Mouse (Mus musculus): ENCODE data around the gene Abat. TPM values are rescaled to one million over a fixed set of nuclear protein-coding genes. Genes with fewer than 3 reads are reported as not detected.

Gene Abat
- polyA plus RNA-seq, 1 experiment from 2014 or later = 18.1 TPM

- peaks cover 1% of the 10 kb centered on the region; the same call in 1 of the 2 replicates for H3K36me3 ChIP-seq (ENCODE audit: control insufficient read depth, insufficient read depth, low read length)
- no peak overlapping the region for H3K9ac ChIP-seq (ENCODE audit: low read length)
Observed at GRCm38 (mm10) chr16:8655108-8655507, 141.9 kb downstream of the Abat start.

GRCm38 (mm10) chr16:8655599-8655998, 142.4 kb downstream of the Abat start:
- Histone ChIP-seq H3K4me1 (ENCODE audit: control insufficient read depth, insufficient read depth, low read length) (no peaks in the 10 kb centered on the region), H3K9ac (ENCODE audit: low read length) (no peak overlapping the region), H3K27ac (ENCODE audit: low read depth, low read length) (no peak overlapping the region), H3K9me3 (ENCODE audit: control insufficient read depth, low read length) (no peaks in the 10 kb centered on the region), H3K27me3 (ENCODE audit: control insufficient read depth, insufficient read depth, low read length) (no peaks in the 10 kb centered on the region), H3K4me2 (no peak overlapping the region), H3K4me3 (ENCODE audit: low read depth, low read length) (no peak overlapping the region), H3K36me3 (ENCODE audit: control insufficient read depth, insufficient read depth, low read length) (peaks cover 4% of the 10 kb centered on the region; the same call in 1 of the 2 replicates)
- 87% methylated on average over 9 of the region's 9 CpGs for WGBS
- ATAC-seq (ENCODE audit: low FRiP score) = no peak
- DNase-seq (ENCODE audit: low spot score, missing footprints) = no peak

More at GRCm38 (mm10) chr16:8655108-8655507, 141.9 kb downstream of the Abat start:
- Histone ChIP-seq H3K9me3 (ENCODE audit: control insufficient read depth, low read length) (no peaks in the 10 kb centered on the region), H3K4me2 (no peak overlapping the region), H3K27me3 (ENCODE audit: control insufficient read depth, insufficient read depth, low read length) (no peaks in the 10 kb centered on the region), H3K4me3 (ENCODE audit: low read depth, low read length) (no peak overlapping the region), H3K27ac (ENCODE audit: low read depth, low read length) (no peak overlapping the region), H3K4me1 (ENCODE audit: control insufficient read depth, insufficient read depth, low read length) (no peaks in the 10 kb centered on the region)
- DNase-seq (ENCODE audit: low spot score, missing footprints) (no peak), ATAC-seq (ENCODE audit: low FRiP score) (no peak)
- 87% methylated on average over 6 of the region's 6 CpGs for WGBS

DNA sequence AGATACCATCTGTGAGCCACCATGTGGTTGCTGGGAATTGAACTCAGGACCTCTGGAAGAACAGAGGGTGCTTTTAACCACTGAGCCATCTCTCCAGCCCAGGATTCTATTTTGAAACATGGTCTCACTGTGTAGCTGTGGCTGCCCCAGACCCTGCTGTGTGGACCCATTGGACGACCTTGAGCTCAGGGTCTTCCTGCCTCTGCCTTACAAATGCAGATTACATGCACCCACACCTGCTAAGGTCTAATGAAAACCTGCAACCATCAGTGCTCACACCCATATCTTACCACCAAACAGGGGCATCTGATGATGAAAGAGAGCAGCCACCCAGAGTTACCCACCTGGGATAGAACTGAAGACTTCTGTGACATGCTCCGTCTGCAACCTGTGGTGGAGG, 143.0 kb downstream of the Abat start:
- WGBS = 82% methylated on average over 2 of the region's 2 CpGs
- ATAC-seq (ENCODE audit: low FRiP score) (no peak), DNase-seq (ENCODE audit: low spot score, missing footprints) (no peak)
- H3K4me3 ChIP-seq (ENCODE audit: low read depth, low read length) = no peak overlapping the region
- peaks cover 5% of the 10 kb centered on the region for H3K36me3 ChIP-seq (ENCODE audit: control insufficient read depth, insufficient read depth, low read length)
- H3K9me3 ChIP-seq (ENCODE audit: control insufficient read depth, low read length) = no peaks in the 10 kb centered on the region
- no peaks in the 10 kb centered on the region for H3K27me3 ChIP-seq (ENCODE audit: control insufficient read depth, insufficient read depth, low read length)
- H3K27ac ChIP-seq (ENCODE audit: low read depth, low read length) = no peak overlapping the region
- no peak overlapping the region for H3K4me2 ChIP-seq
- H3K9ac ChIP-seq (ENCODE audit: low read length) = no peak overlapping the region
- H3K4me1 ChIP-seq (ENCODE audit: control insufficient read depth, insufficient read depth, low read length) = no peaks in the 10 kb centered on the region

DNA sequence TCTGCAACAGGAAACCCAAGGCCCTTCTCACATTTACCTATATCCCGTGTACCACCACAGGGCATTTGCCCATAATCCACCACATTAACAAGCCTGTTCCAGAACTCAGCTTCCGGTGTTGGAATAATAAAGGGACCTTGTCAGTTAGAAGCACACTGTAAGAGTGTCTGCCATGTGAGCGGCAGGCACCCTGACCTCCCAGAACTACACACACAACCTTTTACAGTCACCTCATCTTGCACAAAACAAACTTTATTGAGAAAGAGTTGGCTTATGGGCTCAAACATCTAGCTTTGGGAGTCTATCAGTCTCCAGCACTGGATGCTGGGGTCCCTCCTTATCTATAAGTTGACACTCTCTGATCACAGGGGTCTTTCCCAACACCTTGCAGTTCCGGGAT, 145.1 kb downstream of the Abat start:
- Histone ChIP-seq H3K27ac (ENCODE audit: low read depth, low read length) (no peak overlapping the region), H3K9ac (ENCODE audit: low read length) (no peak overlapping the region), H3K4me1 (ENCODE audit: control insufficient read depth, insufficient read depth, low read length) (no peaks in the 10 kb centered on the region), H3K9me3 (ENCODE audit: control insufficient read depth, low read length) (no peaks in the 10 kb centered on the region), H3K4me2 (no peak overlapping the region), H3K4me3 (ENCODE audit: low read depth, low read length) (no peak overlapping the region), H3K27me3 (ENCODE audit: control insufficient read depth, insufficient read depth, low read length) (no peaks in the 10 kb centered on the region), H3K36me3 (ENCODE audit: control insufficient read depth, insufficient read depth, low read length) (peaks cover 10% of the 10 kb centered on the region)
- 84% methylated on average over 4 of the region's 4 CpGs for WGBS
- DNase-seq (ENCODE audit: low spot score, missing footprints) (no peak), ATAC-seq (ENCODE audit: low FRiP score) (no peak)

GRCm38 (mm10) chr16:8658764-8659163, 145.5 kb downstream of the Abat start:
- ATAC-seq (ENCODE audit: low FRiP score) (no peak), DNase-seq (ENCODE audit: low spot score, missing footprints) (no peak)
- H3K9me3 ChIP-seq (ENCODE audit: control insufficient read depth, low read length) = no peaks in the 10 kb centered on the region
- no peak overlapping the region for H3K9ac ChIP-seq (ENCODE audit: low read length)
- H3K4me1 ChIP-seq (ENCODE audit: control insufficient read depth, insufficient read depth, low read length) = no peaks in the 10 kb centered on the region
- WGBS = 91% methylated on average over 4 of the region's 4 CpGs
- no peaks in the 10 kb centered on the region for H3K27me3 ChIP-seq (ENCODE audit: control insufficient read depth, insufficient read depth, low read length)
- no peak overlapping the region for H3K4me3 ChIP-seq (ENCODE audit: low read depth, low read length)
- H3K36me3 ChIP-seq (ENCODE audit: control insufficient read depth, insufficient read depth, low read length) = peaks cover 12% of the 10 kb centered on the region
- H3K4me2 ChIP-seq = no peak overlapping the region
- H3K27ac ChIP-seq (ENCODE audit: low read depth, low read length) = no peak overlapping the region

DNA sequence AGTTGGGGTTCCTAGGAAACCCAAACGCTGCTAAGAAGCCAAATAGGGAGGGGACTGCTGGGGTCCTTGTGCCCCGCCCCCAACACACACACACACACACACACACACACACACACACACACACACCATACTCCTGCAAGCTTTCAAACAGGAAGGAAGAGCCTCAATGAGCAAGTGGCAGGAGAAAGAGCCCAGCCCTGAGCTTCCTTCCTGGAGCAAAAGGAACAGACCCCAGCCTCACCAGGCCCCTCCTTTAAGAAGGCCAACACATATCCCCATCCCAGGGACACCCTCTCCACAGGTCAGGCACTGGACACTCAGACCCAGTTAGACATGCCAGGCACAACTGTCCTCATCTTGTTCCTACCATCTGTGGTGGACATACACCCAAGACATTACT, 149.8 kb downstream of the Abat start:
- Histone ChIP-seq H3K27ac (ENCODE audit: low read depth, low read length) (no peak overlapping the region), H3K4me1 (ENCODE audit: control insufficient read depth, insufficient read depth, low read length) (peaks cover 4% of the 10 kb centered on the region; the same call in 1 of the 2 replicates), H3K36me3 (ENCODE audit: control insufficient read depth, insufficient read depth, low read length) (peaks cover 12% of the 10 kb centered on the region), H3K4me2 (no peak overlapping the region), H3K27me3 (ENCODE audit: control insufficient read depth, insufficient read depth, low read length) (no peaks in the 10 kb centered on the region), H3K4me3 (ENCODE audit: low read depth, low read length) (no peak overlapping the region), H3K9ac (ENCODE audit: low read length) (no peak overlapping the region), H3K9me3 (ENCODE audit: control insufficient read depth, low read length) (no peaks in the 10 kb centered on the region)
- DNase-seq (ENCODE audit: low spot score, missing footprints) = no peak
- 72% methylated on average over 2 of the region's 2 CpGs for WGBS
- no peak for ATAC-seq (ENCODE audit: low FRiP score)

DNA sequence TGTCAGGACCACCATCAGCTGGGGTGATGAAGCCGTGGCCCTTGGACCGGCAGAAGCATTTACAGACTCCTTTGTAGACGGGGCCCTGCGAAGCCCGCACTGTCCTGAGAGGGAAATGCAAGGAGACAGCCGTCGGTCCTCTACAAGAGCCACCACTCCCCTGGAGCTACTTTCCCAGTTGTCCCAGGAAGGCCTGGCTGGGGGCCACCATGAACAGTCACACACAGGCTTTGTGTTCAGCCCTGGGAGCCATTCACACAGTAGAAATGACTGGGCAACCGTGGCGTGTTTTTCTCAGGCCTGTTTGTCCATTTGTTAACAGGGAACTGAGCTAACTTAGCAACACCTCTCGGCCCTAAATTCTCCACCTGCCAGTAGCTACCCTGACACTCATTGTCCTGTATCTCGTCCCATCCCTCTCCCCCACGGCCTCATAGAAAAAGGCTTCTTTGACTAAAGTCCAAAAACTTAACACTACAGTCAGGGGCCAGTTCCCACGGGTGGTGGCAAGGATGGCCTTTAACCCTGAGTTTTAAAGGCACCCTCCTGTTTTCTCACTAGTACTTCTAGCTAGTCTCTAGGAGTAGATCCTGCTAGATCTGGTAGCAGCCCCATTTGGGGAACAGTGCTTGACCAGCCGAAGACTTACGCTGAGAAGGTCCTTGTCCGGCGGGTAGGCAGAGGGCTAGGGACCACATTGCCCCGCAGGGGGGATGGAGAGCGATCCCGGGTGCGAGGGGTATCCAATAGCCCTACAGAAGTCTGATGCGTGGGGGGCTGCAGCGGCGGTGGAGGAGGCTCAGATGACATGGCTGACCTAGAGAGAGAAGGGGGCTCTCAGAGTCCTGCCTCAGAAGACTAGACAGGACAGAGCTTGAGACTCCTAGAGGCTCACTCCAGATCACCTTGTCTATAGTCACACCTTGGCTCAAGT, 150.6 kb downstream of the Abat start:
- WGBS = 89% methylated on average over 24 of the region's 24 CpGs
- Histone ChIP-seq H3K4me1 (ENCODE audit: control insufficient read depth, insufficient read depth, low read length) (peaks cover 11% of the 10 kb centered on the region; the same call in 1 of the 2 replicates), H3K27me3 (ENCODE audit: control insufficient read depth, insufficient read depth, low read length) (no peaks in the 10 kb centered on the region), H3K4me2 (no peak overlapping the region), H3K4me3 (ENCODE audit: low read depth, low read length) (no peak overlapping the region), H3K9ac (ENCODE audit: low read length) (no peak overlapping the region), H3K36me3 (ENCODE audit: control insufficient read depth, insufficient read depth, low read length) (peaks cover 12% of the 10 kb centered on the region), H3K27ac (ENCODE audit: low read depth, low read length) (no peak overlapping the region), H3K9me3 (ENCODE audit: control insufficient read depth, low read length) (no peaks in the 10 kb centered on the region)
- no peak for DNase-seq (ENCODE audit: low spot score, missing footprints)
- no peak for ATAC-seq (ENCODE audit: low FRiP score)

- no peak overlapping the region for H3K4me2 ChIP-seq
- no peaks in the 10 kb centered on the region for H3K9me3 ChIP-seq (ENCODE audit: control insufficient read depth, low read length)
- no peak overlapping the region for H3K4me3 ChIP-seq (ENCODE audit: low read depth, low read length)
- H3K27me3 ChIP-seq (ENCODE audit: control insufficient read depth, insufficient read depth, low read length) = no peaks in the 10 kb centered on the region
- no peak for DNase-seq (ENCODE audit: low spot score, missing footprints)
- H3K9ac ChIP-seq (ENCODE audit: low read length) = no peak overlapping the region
- H3K27ac ChIP-seq (ENCODE audit: low read depth, low read length) = no peak overlapping the region
- peaks cover 24% of the 10 kb centered on the region for H3K4me1 ChIP-seq (ENCODE audit: control insufficient read depth, insufficient read depth, low read length)
- ATAC-seq (ENCODE audit: low FRiP score) = no peak
- peaks cover 8% of the 10 kb centered on the region for H3K36me3 ChIP-seq (ENCODE audit: control insufficient read depth, insufficient read depth, low read length)
- WGBS = 81% methylated on average over 5 of the region's 5 CpGs
Observed at GRCm38 (mm10) chr16:8665367-8665766, 152.1 kb downstream of the Abat start.

DNA sequence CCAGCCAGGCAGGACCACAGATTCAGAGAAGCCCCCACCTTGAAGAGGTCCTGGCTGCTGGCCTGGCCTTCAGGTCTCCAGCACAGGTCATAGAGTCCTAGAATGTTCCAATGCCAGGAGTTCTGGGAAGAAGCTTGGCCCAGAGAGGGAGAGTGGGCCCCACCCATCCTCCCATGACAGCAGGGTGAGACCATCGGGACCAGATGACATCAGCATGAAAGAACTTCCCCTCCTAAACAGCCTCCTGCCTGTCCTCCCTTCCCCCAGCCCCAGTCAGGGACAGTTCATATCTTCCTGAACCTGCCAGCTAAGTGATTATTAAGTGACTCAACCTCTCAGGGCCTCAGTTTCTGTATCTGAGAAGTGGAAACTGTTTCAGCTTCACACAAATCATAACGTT, 153.2 kb downstream of the Abat start:
- DNase-seq (ENCODE audit: low spot score, missing footprints) (no peak), ATAC-seq (ENCODE audit: low FRiP score) (no peak)
- H3K9me3 ChIP-seq (ENCODE audit: control insufficient read depth, low read length) = no peaks in the 10 kb centered on the region
- peaks cover 5% of the 10 kb centered on the region; the same call in 1 of the 2 replicates for H3K36me3 ChIP-seq (ENCODE audit: control insufficient read depth, insufficient read depth, low read length)
- H3K4me3 ChIP-seq (ENCODE audit: low read depth, low read length) = no peak overlapping the region
- no peak overlapping the region for H3K27ac ChIP-seq (ENCODE audit: low read depth, low read length)
- no peak overlapping the region for H3K4me2 ChIP-seq
- no peaks in the 10 kb centered on the region for H3K27me3 ChIP-seq (ENCODE audit: control insufficient read depth, insufficient read depth, low read length)
- H3K9ac ChIP-seq (ENCODE audit: low read length) = peak overlapping the region; percentile 6; the same call in 1 of the 2 replicates
- peaks cover 28% of the 10 kb centered on the region for H3K4me1 ChIP-seq (ENCODE audit: control insufficient read depth, insufficient read depth, low read length)
- 92% methylated on average over 2 of the region's 2 CpGs for WGBS
